Mouse (Mus musculus) olfactory bulb, adult 2 months (tissue): ENCODE measurements around the gene Plekhb1.
A peak's percentile ranks its signal among the peaks of the same experiment; 100 is the strongest.

Source experiments
- CTCF ChIP-seq: fragments of 200-500 bp; IDR thresholded peaks from 2 replicates; pipeline ENCODE4 v1.5.1; 2012; ENCODE audit warnings: low read depth, mild to moderate bottlenecking, low read length, moderate library complexity; ENCODE audit not compliant: insufficient read depth
- POLR2A ChIP-seq: fragments of 200-500 bp; IDR thresholded peaks from 2 replicates; pipeline ENCODE4 v1.6.1; 2012; ENCODE audit warnings: mild to moderate bottlenecking, low read depth, low read length, moderate library complexity; ENCODE audit not compliant: insufficient read depth

DNA sequence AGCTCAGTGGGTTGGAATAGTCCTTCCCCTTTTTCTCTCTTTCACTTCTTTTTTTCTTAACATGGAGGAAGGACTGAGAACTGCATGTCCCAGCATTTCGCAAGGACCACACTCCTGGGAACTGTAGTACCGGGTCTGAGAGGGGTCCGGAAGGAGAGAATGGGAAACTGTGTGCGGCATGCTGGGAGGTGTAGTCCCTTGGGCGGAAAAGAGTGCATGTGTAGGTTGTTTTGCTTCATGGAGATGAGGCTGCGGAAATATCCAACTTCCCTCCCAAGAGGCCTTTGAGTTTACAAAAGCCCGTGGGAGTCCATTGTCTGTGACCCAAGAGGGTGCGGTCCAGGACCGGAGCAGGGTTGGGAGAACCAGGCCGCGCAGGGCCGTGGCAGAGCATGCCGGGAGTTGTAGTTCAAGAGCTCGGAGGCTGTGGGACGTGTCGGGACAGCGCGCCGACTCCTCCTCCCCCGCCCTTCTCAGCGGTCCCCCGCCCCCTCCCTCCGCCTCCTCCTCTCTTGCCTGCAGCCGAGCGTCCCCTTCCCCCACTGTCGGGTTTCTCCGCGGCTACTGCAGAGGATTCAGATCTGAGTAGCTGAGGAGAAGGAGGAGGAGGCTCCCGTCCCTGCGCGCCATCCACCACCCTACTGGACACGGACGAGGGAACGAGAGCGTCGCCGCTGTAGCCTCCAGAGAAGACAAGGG lies 44.1 kb upstream of the Plekhb1 start, which contains the start of gene Fam168a:
- TF ChIP-seq POLR2A (peak; percentile 79), CTCF (no peak)
